Mouse (Mus musculus): ENCODE results near the gene Srek1ip1. TPM values are rescaled to one million over a fixed set of nuclear protein-coding genes. Genes with fewer than 3 reads are reported as not detected.
A peak's percentile ranks its signal among the peaks of the same experiment; 100 is the strongest.

Srek1ip1 gene
- polyA plus RNA-seq, 1 experiment from 2014 or later, result 10.3 TPM

GRCm38 (mm10) chr13:104805681-104806080 lies 13.4 kb downstream of the Srek1ip1 start:
- 46% methylated on average over 3 of the region's 3 CpGs for WGBS (ENCODE audit: insufficient replicate concordance)
- no peaks in the 10 kb centered on the region for H3K27me3 ChIP-seq
- H3K4me1 ChIP-seq (replicated peaks), result no peaks in the 10 kb centered on the region
- H3K9me3 ChIP-seq (replicated peaks), result no peaks in the 10 kb centered on the region
- ATAC-seq (ENCODE audit: low read depth), result no peak
- H3K36me3 ChIP-seq, result peaks cover 8% of the 10 kb centered on the region; the same call in 1 of the 2 replicates
- no peak overlapping the region for H3K27ac ChIP-seq
- H3K4me3 ChIP-seq (replicated peaks), result no peak overlapping the region
- no peak overlapping the region for H3K9ac ChIP-seq
- no peak overlapping the region for H3K4me2 ChIP-seq
- DNase-seq, result no peak

- H3K9me3 ChIP-seq (replicated peaks), result no peaks in the 10 kb centered on the region
- peak overlapping the region; percentile 78 for H3K4me3 ChIP-seq (replicated peaks)
- peak overlapping the region; percentile 81 for H3K4me2 ChIP-seq
- DNase-seq (no peak), ATAC-seq (ENCODE audit: low read depth) (peak; percentile 3)
- H3K36me3 ChIP-seq, result peaks cover 7% of the 10 kb centered on the region; the same call in 1 of the 2 replicates
- no peaks in the 10 kb centered on the region for H3K27me3 ChIP-seq
- peak overlapping the region; percentile 73 for H3K27ac ChIP-seq
- 10% methylated on average over 8 of the region's 8 CpGs for WGBS (ENCODE audit: insufficient replicate concordance)
- peak overlapping the region; percentile 85 for H3K9ac ChIP-seq
- peaks cover 35% of the 10 kb centered on the region for H3K4me1 ChIP-seq (replicated peaks)
These were observed 24.0 kb downstream of the Srek1ip1 start for GRCm38 (mm10) chr13:104816270-104816634.

DNA sequence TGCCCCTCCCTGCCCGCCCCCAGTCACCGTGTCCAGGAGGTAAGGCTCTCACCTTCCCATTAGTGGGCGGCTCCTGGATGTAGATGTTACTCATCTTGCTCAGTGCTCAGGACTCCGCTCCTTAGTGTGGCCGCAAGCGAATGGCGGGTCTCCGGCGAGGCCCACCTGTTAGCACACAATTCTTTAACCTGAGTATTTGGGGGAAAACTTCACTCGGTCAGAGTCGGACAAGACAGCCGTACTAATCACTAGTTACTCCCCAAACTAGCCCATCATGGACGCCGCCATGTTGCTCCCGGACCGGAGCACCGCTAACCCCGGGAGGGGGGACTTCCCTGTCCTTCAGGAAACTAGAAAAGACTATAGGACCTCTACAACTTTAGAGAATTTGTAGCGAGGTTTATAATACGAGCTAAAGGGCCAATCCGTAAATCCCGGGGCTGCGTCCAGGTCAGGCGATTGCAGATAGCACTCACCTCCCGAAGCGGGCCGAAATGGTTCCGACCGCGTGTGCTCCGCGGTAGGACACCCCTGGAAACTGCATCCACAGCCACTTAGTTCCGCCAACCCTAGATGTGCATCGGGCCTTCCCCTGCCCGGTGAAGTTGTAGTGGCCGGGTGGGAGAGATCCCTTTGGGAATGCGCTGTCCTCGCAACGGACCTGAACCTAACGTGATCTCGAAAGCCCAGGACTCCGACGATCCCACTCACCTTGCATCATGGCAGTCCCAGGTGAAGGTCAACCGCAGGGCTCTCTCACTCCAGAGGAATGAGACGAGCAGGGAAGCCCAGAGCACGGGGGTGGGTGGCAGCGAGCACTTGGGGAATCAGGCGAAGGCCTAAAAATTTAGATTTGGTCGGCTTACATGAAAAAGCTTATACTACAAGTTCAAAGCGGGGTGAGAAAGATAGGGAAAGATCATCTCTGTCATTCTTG lies 24.6 kb downstream of the Srek1ip1 start, which contains the start of gene Cwc27:
Cwc27 (minus strand) TSS at position 508 of the 937 bp plus-strand sequence.
- Histone ChIP-seq H3K36me3 (peaks cover 7% of the 10 kb centered on the region; the same call in 1 of the 2 replicates), H3K4me2 (peak within 1 kb of the TSS; percentile 81), H3K9me3 (replicated peaks) (no peaks in the 10 kb centered on the region), H3K27ac (peak within 1 kb of the TSS; percentile 73), H3K9ac (peak within 1 kb of the TSS; percentile 85), H3K27me3 (no peaks in the 10 kb centered on the region), H3K4me3 (replicated peaks) (peak within 1 kb of the TSS; percentile 78), H3K4me1 (replicated peaks) (peaks cover 39% of the 10 kb centered on the region)
- peak; percentile 90 for ATAC-seq (ENCODE audit: low read depth)
- DNase-seq, result peak; percentile 77
- under 1% methylated on average over 50 of the region's 50 CpGs for WGBS (ENCODE audit: insufficient replicate concordance)

DNA sequence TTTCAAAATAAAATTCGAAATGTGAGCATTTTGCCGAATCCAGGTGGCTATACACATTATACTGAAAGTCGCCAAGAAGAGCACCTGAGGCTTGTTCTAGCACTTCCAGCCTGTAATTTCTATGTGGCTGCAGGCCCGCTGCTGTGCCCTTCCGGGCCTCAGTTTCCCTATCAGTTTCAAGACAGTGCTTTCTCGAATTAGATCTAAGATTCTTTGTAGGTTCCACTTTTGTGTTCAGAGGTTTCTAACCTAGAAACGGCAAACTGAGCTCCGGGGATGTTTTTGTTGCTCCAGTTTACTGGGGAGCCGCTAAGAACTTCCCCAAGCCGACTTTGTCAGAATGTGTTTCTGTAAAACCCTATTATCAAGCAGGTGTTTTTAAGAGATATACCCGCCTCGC lies 25.4 kb downstream of the Srek1ip1 start:
- H3K9ac ChIP-seq, result peak overlapping the region; percentile 85
- peak overlapping the region; percentile 81 for H3K4me2 ChIP-seq
- DNase-seq (peak; percentile 20), ATAC-seq (ENCODE audit: low read depth) (no peak)
- 19% methylated on average over 12 of the region's 12 CpGs for WGBS (ENCODE audit: insufficient replicate concordance)
- H3K27ac ChIP-seq, result peak overlapping the region; percentile 73
- H3K36me3 ChIP-seq, result peaks cover 7% of the 10 kb centered on the region; the same call in 1 of the 2 replicates
- H3K4me1 ChIP-seq (replicated peaks), result peaks cover 47% of the 10 kb centered on the region
- H3K27me3 ChIP-seq, result no peaks in the 10 kb centered on the region
- H3K9me3 ChIP-seq (replicated peaks), result no peaks in the 10 kb centered on the region
- peak overlapping the region; percentile 78 for H3K4me3 ChIP-seq (replicated peaks)

DNA sequence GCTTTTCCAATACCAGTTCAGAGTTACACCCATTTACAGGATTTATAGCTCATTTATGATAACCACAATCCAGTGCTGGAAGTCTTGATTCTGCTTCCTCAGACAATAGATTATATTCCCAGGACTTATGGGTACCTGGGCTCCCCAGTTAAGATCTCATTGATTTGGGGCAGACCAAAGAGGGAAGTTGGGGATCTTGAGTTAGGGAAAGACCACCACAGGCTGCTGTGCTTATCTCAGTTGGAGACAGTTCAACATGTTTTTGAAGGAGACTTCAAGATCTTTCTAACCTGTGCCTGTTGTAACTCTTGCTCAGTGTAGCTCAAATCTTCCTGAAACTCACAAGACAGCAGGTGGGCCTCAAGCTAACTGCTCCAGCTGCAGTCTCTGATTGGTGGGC lies 28.9 kb downstream of the Srek1ip1 start:
- H3K9me3 ChIP-seq (replicated peaks), result no peaks in the 10 kb centered on the region
- ATAC-seq (ENCODE audit: low read depth) (no peak), DNase-seq (no peak)
- H3K27me3 ChIP-seq, result no peaks in the 10 kb centered on the region
- H3K36me3 ChIP-seq, result peaks cover 11% of the 10 kb centered on the region; the same call in 1 of the 2 replicates
- H3K9ac ChIP-seq, result no peak overlapping the region
- no peak overlapping the region for H3K4me3 ChIP-seq (replicated peaks)
- H3K4me2 ChIP-seq, result no peak overlapping the region
- no peak overlapping the region for H3K27ac ChIP-seq
- H3K4me1 ChIP-seq (replicated peaks), result peaks cover 46% of the 10 kb centered on the region

GRCm38 (mm10) chr13:104821908-104822307 lies 29.6 kb downstream of the Srek1ip1 start:
- Histone ChIP-seq H3K36me3 (peaks cover 11% of the 10 kb centered on the region), H3K4me2 (no peak overlapping the region), H3K9me3 (replicated peaks) (no peaks in the 10 kb centered on the region), H3K27ac (no peak overlapping the region), H3K4me3 (replicated peaks) (no peak overlapping the region), H3K9ac (no peak overlapping the region), H3K27me3 (no peaks in the 10 kb centered on the region), H3K4me1 (replicated peaks) (peaks cover 45% of the 10 kb centered on the region)
- DNase-seq (no peak), ATAC-seq (ENCODE audit: low read depth) (no peak)
- 81% methylated on average over 1 of the region's 1 CpGs for WGBS (ENCODE audit: insufficient replicate concordance)

DNA sequence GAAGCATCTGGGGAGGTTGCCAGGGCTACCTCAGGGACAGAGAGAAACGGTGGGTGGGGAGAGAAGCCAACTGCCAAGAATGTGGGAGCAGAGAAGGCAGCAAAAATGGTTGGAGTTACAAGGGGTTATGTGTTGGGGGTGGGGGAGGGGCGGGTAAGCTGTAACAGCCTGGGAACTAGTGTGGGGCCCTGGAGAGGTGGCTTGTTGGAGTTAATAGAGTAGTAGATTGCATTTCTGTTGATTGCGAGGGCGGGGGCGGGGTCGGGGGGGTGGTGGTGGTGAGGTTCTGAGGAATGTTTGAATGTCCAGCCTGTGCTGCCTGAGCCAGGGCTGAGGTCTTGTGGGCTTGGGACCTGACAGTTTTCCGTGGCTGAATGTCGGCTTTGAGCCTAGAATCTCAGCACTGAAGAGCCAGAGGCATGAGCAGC lies 30.1 kb downstream of the Srek1ip1 start:
- ATAC-seq (ENCODE audit: low read depth), result no peak
- 44% methylated on average over 8 of the region's 8 CpGs for WGBS (ENCODE audit: insufficient replicate concordance)
- no peak overlapping the region for H3K9ac ChIP-seq
- no peak overlapping the region for H3K27ac ChIP-seq
- peaks cover 16% of the 10 kb centered on the region for H3K36me3 ChIP-seq
- no peak overlapping the region for H3K4me3 ChIP-seq (replicated peaks)
- DNase-seq, result no peak
- peaks cover 45% of the 10 kb centered on the region for H3K4me1 ChIP-seq (replicated peaks)
- H3K9me3 ChIP-seq (replicated peaks), result no peaks in the 10 kb centered on the region
- no peaks in the 10 kb centered on the region for H3K27me3 ChIP-seq
- H3K4me2 ChIP-seq, result 0 out of 2 replicates have a peak overlapping the region, but pooled peaks have one; percentile 8

DNA sequence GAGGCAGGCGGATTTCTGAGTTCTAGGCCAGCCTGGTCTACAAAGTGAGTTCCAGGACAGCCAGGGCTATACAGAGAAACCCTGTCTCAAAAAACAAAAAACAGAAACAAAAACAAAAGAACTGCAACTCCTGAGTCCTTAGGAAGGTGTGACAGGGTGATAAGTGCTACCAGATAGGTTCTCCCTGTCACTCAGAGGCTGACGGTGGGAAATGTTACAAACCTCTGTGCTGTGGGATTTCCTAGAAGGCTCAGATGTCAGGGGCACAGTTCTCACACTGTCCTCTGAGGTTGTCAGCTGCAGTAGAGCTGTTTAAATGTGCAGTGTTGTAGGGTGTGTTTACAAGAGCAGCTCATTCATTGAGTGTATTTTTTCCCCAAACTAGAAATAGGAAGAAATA lies 33.2 kb downstream of the Srek1ip1 start:
- peak; percentile 49 for ATAC-seq (ENCODE audit: low read depth)
- DNase-seq, result no peak
- H3K36me3 ChIP-seq, result peaks cover 39% of the 10 kb centered on the region
- H3K27ac ChIP-seq, result no peak overlapping the region
- peaks cover 6% of the 10 kb centered on the region; the same call in 1 of the 2 replicates for H3K9me3 ChIP-seq (replicated peaks)
- no peak overlapping the region for H3K4me3 ChIP-seq (replicated peaks)
- WGBS (ENCODE audit: insufficient replicate concordance), result 46% methylated on average over 2 of the region's 2 CpGs
- no peak overlapping the region for H3K4me2 ChIP-seq
- H3K27me3 ChIP-seq, result no peaks in the 10 kb centered on the region
- H3K9ac ChIP-seq, result no peak overlapping the region
- H3K4me1 ChIP-seq (replicated peaks), result peaks cover 26% of the 10 kb centered on the region

GRCm38 (mm10) chr13:104832811-104833210 lies 40.5 kb downstream of the Srek1ip1 start:
- Histone ChIP-seq H3K27me3 (no peaks in the 10 kb centered on the region), H3K9me3 (replicated peaks) (0 out of 2 replicates have a peak, but pooled peaks cover 3% of the 10 kb centered on the region), H3K36me3 (peaks cover 70% of the 10 kb centered on the region), H3K4me1 (replicated peaks) (no peaks in the 10 kb centered on the region), H3K4me2 (no peak overlapping the region), H3K9ac (no peak overlapping the region), H3K4me3 (replicated peaks) (no peak overlapping the region), H3K27ac (no peak overlapping the region)
- ATAC-seq (ENCODE audit: low read depth) (no peak), DNase-seq (no peak)
- WGBS (ENCODE audit: insufficient replicate concordance), result 82% methylated on average over 13 of the region's 13 CpGs

DNA sequence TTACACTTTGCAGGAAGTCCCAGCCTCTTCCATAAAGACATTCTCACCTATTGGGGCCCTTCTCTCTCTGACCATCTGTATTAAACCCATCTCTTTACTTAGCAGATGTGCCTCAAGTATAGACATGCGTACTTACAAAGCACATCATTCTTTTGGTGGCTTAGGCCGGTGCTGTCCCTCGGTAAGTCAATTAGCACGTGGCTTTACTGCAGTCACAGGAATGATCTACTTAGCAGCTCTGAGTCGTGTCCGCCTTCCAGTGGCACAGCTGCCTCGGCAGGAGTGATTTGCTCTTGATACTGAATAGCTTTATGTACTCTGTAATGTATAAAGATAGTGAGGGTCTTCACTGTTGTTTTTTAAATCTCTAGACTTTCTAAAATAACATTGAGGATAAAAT lies 45.3 kb downstream of the Srek1ip1 start:
- Histone ChIP-seq H3K27ac (no peak overlapping the region), H3K4me1 (replicated peaks) (no peaks in the 10 kb centered on the region), H3K9me3 (replicated peaks) (no peaks in the 10 kb centered on the region), H3K4me3 (replicated peaks) (no peak overlapping the region), H3K27me3 (no peaks in the 10 kb centered on the region), H3K36me3 (peaks cover 38% of the 10 kb centered on the region), H3K9ac (no peak overlapping the region), H3K4me2 (no peak overlapping the region)
- 76% methylated on average over 7 of the region's 7 CpGs for WGBS (ENCODE audit: insufficient replicate concordance)
- ATAC-seq (ENCODE audit: low read depth), result no peak
- no peak for DNase-seq

DNA sequence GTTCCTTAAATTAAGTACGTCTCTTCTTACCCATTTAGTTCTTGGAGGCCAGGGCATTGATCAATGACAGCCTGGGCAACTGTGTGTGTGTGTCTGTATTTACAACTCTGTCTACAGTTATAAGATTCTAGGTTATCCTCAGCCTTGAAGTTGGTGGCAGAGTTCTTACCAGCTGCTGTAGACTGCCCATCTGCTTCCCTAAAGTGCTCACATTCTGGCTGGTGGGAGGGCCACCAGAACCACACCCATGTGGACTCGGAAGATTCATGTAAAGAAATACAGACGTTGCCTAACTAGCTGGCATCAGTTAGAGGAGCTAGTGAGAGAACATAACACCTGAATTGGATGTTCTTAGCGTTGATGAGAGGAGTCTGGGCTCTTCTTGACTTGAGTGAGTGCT lies 49.7 kb downstream of the Srek1ip1 start:
- no peak for DNase-seq
- WGBS (ENCODE audit: insufficient replicate concordance), result 51% methylated on average over 4 of the region's 4 CpGs
- Histone ChIP-seq H3K4me2 (no peak overlapping the region), H3K27ac (no peak overlapping the region), H3K27me3 (no peaks in the 10 kb centered on the region), H3K36me3 (peaks cover 11% of the 10 kb centered on the region), H3K9ac (no peak overlapping the region), H3K4me1 (replicated peaks) (no peaks in the 10 kb centered on the region), H3K9me3 (replicated peaks) (no peaks in the 10 kb centered on the region), H3K4me3 (replicated peaks) (no peak overlapping the region)
- no peak for ATAC-seq (ENCODE audit: low read depth)
